Mouse (Mus musculus) retina, postnatal 7 days (tissue): ENCODE results near the gene Fau.
"Not testable (repeated sequence)": the region's sequence is repeated elsewhere in the genome, so short reads cannot be mapped to it uniquely, and the experiment has no call there.

Source experiments
- DNase-seq: peaks from one replicate; pipeline ENCODE4 v3.0.0-alpha.2; 2012; ENCODE audit warnings: low read depth, low spot score

Gene Fau

DNA sequence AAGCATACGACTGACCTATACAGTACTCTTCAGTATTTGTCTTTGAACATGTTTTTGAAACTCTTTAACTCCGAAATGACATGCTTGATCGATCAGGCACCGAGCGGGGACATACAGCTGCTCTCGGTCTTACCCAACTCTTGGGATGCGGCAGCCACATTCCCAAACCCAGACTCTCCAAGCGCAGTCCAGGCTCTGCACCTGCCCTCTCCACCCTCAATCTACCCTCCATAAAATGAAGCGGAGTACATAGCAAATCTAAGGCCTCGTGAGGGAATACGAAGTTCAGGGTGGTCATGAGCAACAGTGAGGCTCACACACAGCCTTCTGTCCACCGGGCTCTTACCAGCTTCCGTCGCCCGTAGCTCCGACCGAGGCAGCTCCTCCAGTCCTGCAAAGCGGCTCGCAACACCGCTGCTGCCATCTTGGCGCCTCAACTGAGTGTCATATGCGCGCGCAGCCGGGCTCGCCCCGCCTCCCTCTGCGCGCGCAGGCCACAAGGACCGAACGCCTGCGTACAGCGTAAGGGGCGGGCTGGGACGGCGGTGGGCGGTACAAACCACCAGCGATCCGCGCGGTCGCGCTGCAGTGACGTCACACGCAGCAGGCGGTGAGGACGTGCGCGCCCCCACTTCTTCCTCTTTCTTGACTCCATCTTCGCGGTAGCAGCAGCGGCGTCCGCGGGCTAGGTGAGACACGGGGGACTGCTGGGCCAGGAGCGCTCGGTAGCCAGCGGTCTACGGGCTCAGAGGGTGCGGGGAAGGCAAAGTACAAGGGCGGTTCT is at the start of gene Fau, which contains the start of gene Mrpl49:
Gene Fau (plus strand): TSS at position 532 of the 784 bp plus-strand sequence.
Gene Mrpl49 (minus strand): TSS at position 473 of the 784 bp plus-strand sequence.
- peak; percentile 95 for DNase-seq

DNA sequence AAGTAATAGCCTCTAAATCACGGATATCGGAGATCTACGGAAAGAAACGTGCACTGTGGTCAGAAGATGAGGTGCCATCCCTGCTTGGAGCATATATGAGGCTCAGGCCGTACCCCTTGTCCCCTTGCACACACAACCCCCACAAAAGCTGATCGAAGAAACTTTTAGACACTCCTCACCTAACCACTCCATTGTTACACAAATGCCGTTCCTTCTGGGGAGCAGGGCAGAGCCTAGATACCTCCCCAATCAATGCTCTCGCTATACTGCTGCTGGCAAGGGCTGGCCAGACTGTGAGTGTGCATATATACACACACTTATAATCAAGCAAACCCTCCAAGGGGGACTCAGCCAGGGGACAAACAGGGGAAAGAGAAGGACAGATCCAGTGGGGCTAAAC is 48.5 kb upstream of the Fau start:
- no peak for DNase-seq

DNA sequence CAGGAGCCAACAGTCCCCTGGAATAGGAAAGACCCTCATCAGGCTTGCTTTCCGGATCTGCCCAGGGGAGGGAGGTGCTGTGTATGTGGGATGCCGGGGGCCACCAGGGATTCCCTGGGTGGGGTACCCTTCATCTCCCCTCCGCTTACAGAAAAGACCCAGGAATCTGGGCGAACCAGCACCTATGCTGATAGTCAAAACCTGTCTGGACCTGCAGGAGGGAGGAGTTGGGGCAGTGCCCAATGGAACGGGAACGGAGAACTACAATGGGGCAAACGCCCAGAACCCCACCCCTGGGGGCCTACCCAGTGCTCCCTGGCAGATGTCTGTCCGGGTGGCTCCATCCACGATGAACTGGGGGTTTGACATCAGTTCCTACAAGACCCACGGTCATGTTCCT is 44.0 kb upstream of the Fau start:
- DNase-seq: no peak

DNA sequence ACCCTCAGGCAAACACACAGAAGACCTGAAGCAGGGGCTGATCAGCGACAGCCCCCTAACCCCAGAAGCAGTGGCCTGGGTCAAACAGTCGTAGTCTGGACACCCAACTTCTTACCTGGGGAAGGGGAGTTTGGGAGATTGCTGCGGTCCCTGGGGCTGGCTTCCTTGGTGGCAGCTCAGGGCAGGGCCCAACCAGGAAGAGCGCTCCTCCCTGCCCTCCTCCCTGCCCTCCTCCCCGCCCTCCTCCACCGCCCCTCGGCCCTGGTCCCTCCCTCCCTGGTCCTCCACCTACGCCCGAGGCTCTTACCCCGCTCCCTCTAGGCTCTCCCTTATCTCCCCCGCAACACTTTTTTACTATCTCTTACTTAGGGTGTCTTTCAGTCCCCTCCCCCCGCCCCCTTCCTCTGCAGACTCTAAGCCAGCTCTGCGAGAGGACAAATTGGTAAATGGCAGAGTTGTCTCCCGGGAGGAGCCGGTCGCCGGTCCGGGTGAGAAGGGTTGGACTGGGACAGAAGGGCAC is 42.6 kb upstream of the Fau start:
- no peak for DNase-seq

DNA sequence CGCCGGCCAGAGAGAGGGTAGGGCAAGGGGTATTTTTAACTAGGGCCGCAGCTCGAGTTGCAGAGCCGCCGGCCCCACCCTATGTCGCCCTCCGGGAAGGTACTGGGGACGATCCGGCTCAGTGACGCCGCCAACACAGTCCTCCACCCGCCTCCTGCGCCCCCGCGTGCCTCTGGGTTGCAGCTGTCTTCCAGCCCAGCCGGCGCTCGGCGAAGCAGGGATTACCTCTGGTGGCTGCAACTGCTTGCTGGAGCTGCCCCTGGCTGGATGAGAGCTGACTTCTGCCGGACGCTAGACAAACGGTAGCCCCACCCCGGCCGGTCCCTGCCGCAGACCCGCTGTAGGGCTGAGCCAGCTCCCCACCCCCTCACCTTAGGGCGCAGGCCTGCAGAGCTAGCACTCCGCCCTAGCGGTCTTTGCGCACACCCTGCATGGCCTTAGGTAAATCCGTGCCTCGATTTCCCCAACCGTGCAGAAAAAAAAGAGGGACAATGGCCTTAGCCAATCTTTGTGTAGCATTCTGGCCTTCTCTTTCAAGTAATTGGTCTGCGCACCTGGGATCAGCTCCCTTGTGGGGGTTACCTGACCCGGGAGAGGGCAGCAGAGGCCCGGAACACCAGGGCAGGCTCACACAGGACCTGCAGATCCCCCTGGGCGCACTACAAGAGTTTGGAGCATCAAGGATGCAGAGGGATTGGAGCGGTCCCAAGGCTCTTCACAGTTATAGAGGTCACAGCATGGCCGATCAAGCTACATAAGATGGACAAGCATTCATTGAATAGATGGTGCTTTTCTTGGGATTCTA is 41.9 kb upstream of the Fau start, which contains the start of gene Capn1:
Gene Capn1 (minus strand): TSS at position 387 of the 805 bp plus-strand sequence.
- peak; percentile 53 for DNase-seq

DNA sequence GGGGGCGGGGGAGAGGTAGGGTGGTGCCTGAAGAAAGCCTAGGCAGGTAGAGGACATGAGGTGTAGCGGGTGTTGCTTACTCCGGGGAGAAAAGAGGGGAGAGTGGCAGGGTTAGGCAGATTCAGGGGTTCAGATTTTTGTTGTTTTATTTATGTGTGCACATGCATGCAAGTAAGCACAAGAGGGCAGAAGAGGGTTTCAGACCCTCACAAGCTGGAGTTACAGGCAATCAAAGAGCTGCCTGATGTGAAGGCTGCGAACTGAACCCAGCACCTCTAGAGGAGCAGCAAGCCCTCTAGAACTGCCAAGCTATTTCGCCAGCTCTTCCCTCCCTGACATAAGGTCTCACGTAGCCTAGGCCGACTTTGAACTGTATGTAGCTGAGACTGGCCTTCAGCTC is 41.1 kb upstream of the Fau start:
- no peak for DNase-seq

DNA sequence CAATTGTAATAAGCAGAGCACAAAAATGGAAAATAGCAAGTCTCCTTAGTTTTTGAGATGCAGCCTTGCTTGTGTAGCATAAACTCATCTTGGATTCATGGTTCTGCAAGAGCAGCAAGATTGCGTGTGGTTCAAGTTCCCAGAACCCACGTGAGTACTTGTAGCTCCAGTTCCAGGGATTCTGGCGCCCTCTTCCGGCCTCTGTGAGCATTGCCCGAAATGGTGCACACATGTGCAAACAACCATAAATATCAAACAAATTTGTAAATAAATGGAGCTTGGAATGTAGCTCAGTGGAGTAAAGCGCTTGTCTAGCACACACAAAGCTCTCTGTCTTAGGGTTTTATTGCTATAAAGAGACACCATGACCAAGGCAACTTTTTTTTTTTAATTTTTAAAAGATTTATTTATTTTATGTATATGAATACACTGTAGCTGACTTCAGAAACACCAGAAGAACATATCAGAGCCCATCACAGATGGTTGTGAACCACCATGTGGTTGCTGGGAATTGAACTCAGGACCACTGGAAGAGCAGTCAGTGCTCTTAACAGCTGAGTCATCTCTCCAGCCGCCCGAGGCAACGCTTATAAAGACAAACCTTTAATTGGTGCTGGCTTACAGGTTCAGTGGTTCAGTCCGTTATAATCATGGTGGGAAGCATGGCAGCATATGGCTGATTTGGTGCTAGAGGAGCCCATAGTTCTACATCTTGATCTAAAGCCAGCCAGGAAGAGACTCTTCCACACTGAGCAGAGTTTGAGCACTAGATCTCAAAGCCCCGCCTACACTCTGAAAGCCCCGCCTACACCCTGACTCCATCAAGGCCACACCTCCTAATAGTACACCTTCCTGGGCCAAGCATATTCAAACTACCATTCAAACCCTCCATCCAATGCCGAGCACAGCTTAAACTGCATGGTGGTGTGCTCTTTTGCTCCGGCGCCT is 39.2 kb upstream of the Fau start:
- DNase-seq: peak; percentile 72

DNA sequence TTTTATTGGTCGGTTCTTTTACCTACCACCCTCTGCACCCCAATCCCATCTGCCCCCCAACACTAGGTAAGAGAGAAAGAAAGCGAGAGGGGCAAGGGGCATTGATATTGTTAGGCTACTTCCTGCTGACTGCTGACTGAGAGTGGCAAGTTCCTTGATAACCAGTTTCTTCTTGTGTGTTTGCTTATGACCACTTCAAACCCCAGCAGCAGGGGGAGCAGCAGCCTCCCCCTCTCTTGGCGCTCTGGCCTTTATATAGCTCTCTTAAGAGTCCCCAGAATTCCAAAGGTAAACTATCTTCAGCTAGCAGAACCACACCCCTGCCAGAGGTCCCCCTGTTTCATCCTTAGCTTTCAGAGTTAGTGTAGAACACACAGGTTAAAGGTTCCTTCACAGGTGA is 37.4 kb upstream of the Fau start:
- no peak for DNase-seq

DNA sequence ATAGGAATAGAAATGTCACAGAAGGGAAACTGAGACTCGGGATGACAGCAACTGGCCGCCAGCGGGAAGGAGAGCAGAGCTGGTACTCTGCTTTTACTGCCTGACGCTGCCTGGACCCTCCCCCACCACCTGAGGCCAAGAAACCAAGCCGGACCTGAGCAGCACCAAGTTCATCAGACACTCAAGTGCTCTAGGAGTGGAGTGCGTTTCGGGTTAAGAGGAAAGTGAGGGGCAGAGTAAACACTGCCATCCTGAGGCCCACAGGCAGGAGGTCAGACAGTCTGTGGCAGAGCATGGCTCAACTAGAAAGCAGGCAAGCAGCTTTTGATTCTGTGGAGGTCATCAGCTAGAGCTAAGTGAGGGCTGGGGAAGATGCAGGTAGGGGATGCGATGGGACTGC is 34.6 kb upstream of the Fau start:
- DNase-seq: no peak

DNA sequence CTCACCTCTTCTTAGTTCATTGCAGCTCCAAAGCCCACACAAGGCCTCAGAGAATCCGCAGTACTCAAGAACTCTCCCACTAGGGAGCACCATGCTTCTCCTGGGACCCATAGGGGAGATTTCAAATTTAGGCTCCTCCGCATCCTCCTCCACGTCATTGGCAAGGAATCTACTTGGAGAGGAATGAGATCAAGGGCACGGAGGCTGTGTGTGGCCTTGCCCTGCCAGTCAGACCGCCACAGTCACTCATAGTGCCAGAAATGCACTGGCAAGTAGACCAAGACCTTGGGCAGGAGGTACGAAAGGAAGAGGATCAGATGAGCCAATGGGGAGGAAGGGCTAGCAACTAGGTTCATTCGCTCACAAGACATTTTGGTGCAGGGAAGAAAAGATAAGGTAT is 33.7 kb upstream of the Fau start:
- DNase-seq: no peak

DNA sequence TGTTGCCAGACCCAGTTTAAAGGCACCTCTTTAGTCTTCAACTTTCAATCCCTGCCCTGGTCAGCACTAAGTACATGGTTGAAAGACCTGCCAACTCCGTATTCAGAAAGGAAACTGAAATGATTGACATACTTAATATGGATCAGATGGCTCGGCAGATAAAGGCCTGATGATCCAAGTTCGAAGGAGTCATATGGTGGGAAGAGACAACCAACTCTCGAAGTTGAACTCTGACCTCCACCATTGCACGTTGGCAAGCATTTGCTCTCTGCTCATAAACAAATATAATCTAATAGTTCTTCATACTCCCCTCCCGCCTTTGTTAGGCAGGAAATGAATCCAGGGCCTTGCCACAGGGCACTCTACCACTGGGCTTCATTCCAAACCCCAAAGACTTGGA is 28.7 kb upstream of the Fau start:
- DNase-seq: no peak

DNA sequence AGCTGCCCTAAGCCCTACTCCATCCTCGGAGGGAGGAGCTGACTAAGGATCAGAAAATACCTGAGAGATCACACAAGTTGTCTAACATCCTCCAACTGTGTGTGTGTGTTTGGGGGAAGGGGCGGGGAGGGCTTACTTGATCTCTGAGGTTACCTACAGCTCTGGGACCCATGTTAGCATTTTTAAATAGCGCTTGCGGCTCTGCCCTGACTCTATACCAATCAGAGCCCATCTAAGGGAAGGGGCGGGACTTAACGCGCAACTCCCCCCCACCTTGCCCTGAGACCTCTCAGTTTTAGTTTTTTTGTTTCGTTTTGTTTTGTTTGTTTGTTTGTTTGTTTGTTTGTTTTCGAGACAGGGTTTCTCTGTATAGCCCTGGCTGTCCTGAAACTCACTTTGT is 28.2 kb upstream of the Fau start:
- no peak for DNase-seq

DNA sequence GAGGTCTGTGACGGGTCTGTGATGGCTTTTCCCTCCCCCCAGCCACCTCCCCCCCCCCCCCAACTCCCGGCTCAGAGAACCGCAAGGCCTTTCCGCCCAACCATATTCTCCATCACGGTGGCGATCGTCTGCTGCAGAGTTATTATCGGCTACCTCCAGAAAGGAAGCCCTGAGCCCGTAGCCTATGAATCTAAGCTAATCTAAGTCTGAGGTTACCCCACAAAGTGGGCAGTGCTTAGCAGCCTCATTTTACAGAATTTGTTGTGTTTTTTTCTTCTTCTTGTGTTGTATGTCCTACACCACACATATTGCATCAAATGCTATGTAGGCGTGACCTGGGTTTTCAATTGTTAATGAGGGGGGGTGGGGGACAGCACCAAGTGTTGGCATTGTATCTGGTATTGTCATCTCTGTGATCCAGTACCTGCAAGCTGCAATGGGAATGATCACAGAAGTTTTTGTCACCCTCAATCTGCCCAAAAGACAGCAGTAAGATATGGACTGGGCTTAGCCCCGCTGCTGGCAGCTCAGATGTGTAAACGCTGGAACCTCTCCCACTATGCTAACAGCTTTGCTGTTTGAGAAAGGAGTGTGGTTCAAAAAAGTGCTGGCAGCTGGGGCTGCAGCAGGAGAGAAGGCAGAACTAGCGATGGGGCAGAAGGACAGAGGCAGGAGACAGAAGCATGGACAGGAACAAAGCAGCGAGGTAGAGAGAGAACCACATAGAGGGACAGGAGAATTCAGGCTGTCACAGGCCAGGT is 26.9 kb upstream of the Fau start:
- DNase-seq: no peak

DNA sequence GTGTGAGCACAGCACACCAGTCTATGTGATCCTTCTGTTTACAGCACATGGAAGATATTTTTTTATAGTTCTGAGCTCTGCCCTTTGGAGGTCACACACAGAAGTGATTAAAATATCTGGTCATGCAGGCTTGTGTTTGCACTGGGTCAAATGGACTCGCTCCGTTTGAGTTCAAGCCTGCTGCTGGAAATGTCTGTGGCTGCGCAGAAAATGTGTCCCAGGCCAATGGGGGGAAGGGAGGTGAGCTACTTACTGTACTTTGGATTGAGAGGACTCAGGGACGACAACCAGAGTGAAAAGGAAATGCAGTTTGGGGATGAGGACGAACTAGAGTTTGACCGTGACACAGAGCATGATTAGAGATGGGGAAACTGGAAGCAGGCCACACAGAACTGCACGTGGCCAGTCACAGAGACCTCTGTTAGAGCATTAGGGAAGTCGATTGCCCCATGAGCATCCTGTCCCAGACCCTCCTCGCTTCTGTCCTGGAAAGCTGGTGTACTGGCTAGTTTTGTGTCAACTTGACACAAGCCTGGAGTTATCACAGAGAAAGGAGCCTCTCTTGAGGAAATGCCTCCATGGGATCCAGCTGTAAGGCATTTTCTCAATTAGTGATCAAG is 21.6 kb upstream of the Fau start:
- no peak for DNase-seq

DNA sequence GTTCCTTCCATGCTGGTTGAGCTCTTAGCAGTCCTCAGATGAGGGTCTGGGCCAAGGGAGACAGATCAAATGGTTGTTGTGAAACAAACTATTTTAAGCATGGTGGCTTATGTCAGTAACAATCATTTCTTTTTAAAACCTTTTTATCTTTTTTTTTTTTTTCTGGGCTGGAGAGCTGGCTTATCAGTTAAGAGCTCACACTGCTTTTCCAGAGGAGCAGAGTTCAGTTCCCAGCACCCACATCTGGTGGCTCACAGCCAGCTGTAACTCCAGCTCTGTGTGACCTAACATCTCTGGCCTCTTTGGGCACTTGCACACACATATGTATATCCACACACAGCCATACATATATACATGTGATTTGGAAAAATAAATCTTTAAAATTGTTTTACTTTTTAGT is 19.9 kb upstream of the Fau start:
- no peak for DNase-seq

DNA sequence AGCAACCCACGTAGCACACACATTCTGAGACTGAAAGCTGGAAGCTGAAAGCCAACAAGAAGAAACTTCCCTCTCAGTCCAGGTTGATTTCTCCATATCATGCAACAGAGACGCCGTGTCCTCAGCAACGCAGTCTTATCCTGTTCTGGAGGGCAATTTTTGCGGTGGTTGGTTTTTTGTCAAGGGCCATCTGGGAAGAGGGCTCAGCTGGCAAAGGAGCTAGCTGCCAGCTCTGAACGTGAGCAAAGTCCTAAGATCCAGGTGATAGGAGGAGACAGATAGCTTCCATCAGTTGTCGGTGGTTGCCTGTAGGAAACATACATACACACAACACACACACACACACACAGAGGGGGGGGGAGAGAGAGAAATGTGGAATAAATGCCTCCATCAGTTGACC is 19.3 kb upstream of the Fau start:
- DNase-seq: no peak

DNA sequence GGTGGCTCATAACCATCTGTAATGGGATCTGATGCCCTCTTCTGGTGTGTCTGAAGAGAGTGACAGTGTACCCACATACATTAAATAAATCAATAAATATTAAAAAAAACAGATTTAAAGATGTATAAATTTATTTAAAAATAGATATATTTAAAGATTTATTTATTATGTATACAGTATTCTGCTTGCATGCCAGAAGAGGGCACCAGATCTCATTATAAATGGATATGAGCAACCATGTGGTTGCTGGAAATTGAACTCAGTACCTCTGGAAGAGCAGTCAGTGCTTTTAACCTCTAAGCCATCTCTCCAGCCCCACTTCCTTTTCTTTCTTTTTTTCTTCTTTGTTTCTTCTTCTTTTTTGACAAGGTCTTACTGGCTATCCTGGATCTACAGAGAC is 17.6 kb upstream of the Fau start:
- no peak for DNase-seq

DNA sequence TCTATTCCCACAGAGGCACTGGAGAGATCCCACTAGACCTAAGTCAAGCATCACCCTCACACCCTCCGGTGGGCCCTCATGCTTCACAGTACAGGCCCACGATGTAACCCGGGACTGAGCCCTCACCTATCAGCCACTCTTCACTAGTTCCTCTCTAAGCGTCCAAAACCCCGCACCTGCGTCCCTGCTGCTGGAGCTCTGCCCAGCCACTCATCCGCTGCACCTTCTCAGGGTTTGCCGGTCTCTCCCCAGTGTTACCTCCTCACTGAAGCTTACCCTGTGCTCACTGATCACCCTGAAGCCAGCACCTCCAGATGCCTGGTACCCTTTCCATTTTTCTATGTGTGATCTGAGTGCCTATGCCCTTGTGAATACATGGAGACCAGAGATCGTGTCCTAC is 15.4 kb upstream of the Fau start:
- no peak for DNase-seq

DNA sequence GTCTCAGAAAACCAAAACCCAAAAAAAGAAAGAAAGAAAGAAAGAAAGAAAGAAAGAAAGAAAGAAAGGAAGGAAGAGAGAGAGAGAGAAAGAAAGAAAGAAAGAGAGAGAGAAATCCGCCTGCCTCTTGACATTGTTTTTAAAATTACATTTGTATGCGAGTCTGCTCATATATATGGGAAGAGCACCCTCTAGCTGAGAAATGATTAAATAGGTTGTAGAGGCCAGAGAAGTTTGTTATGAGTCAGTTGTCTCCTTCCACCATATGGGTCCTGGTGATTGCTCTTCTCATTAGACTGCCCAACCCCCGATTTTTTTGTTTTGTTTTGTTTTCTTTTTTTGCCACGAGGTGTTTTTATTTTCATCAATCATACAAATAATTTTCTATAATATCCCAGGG is 13.5 kb upstream of the Fau start:
- DNase-seq: not testable (repeated sequence)
